Mouse (Mus musculus) megakaryocyte-erythroid progenitor cell, adult 5-6 weeks (primary cell): ENCODE results near the gene Tlx2. TPM values are rescaled to one million over a fixed set of nuclear protein-coding genes. Genes with fewer than 3 reads are reported as not detected.
A peak's percentile ranks its signal among the peaks of the same experiment; 100 is the strongest.

Experiments used
- ATAC-seq: replicated peaks from 2 replicates; pipeline ENCODE4 v1.8.0; 2016; ENCODE audit warnings: mild to moderate bottlenecking, inconsistent platforms; ENCODE audit not compliant: severe bottlenecking, poor library complexity, low FRiP score, low TSS enrichment
- total RNA-seq, 2 experiments: library from RNA; stranded (forward) in 1 of 2; stranded (reverse) in 1 of 2; fragments of 200-1000, 215-1000 nt in 1 of 2; fragments of >200 nt in 1 of 2; fragmentation: Nextera tagmentation in 1 of 2; gene quantifications; 2 replicates each; pipeline ENCODE4 v1.2.3; 2014 to 2017

Gene Tlx2
- total RNA-seq, 2 experiments from 2014 or later: not detected

DNA sequence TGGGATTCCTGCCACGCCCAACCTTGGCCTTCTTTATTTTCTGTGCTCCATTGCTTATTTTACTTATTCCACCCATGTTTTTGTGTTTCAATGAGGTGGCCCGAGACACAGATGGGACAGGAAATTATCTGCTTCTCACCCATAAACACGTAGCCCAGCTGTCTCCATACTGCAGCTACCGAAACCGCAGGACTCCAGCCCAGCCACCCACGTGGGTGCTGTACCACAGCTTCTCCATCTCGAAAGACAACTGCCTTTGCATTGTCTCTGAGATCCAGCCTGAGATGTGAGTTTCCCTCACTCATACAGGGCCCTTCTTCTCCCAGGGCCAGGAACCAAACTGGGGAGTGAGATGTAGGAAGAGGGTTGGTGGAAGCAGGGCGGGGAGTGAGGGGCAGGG lies 4.1 kb downstream of the Tlx2 start:
- no peak for ATAC-seq

DNA sequence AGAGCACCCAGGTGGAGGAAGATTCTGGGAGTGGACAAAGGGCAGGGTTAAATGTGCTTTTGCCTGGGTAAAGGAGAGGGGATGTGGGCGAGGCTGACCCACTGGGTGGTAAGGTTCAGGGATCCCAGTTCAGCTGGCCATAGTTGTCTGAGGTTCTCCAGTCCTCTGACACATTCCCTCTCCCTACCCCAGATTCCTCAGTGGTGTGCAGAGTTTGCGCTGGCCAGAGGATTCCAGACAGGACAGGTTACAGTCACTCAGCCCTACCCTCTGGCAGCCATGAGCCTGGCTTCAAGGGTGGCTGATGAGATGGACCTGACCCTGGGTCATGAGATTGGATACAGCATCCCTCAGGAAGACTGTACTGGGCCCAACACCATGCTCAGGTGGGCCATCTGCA lies 11.4 kb downstream of the Tlx2 start:
- no peak for ATAC-seq

DNA sequence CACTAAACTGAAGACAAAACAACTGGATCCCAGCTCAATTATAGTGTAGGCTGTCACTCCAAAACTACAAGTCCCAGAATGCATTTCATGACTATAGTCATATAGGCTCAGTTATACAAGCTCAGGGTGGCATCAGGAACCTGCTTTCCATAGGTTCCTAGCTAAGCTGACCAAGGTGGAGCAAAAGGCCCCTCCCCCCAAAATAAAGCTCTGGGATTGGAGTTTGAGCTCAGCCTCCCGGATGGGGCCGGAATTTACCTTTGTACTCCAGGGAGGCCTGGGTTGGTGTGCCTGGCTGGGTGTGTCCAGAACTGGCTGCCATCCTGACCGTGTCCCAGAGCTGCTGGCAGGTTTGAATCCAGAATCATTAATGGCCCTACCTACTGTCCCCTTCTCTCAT lies 12.3 kb downstream of the Tlx2 start, which contains the start of gene Dqx1:
Gene Dqx1, plus strand, starts transcription at position 55 of the 400 bp plus-strand sequence.
- ATAC-seq: no peak

- no peak for ATAC-seq
These were observed 15.1 kb downstream of the Tlx2 start, which contains the start of gene Htra2 for GRCm38 (mm10) chr6:83054871-83055431. Gene Htra2, minus strand, starts transcription at chr6:83055273.

DNA sequence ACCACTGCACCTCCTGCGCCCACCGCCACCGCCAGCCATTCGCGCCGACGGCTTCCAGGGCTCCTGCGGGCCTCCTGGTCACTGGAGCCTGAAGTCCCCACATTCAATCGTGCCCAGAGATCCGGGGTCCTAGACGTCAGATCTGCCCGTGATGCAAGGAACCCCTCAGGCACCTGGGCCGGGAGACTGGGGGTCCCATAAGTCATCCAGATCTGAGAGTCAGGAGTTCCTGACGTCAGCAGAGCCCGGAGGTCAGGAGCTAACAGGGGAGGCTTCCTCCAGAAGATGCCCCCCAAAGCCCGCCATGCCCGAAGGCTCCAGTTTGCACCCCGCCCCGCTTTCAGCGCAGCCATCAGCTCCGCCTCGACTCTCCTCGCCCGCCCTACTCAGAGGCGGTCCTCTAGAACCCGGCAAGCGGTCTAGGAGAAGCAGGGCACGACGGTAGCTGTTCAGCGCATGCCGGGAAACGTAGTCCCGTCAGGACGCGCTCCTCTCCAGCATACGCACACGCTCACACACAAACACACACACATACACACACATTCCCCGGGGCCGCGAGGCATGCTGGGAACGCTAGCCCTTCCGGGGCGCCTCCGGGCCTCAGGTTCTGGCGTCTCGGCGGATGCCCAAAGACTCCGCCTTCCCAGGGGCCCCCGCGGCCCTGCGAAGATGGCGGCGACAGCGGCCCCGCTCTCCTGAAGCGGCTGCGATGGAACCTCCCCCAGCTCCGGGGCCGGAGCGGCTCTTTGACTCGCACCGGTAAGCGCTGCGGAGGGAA lies 15.8 kb downstream of the Tlx2 start, which contains the start of gene Aup1:
Gene Aup1, plus strand, starts transcription at position 448 of the 778 bp plus-strand sequence.
- peak; percentile 88 for ATAC-seq

GRCm38 (mm10) chr6:83053136-83053960 lies 16.7 kb downstream of the Tlx2 start:
- ATAC-seq: peak; percentile 25

DNA sequence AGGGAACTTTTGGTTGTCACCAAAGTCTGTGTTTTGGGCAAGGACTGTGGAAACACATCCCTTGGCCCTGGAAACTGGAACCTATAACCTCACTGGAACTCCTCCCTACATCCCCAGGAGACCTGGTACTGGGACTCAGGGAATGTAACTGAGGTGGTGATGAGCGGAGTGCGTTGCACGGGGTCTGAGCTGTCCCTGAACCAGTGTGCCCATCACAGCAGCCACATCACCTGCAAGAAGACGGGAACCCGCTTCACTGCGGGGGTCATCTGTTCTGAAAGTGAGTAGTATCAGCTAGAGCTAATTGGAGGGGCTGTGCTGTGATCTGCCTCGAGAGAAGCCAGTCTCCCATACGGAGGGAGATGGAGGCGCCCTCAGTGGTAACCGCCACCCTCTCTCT lies 20.7 kb downstream of the Tlx2 start:
- no peak for ATAC-seq

- ATAC-seq: no peak
These were observed 25.4 kb downstream of the Tlx2 start for GRCm38 (mm10) chr6:83044742-83045141.

DNA sequence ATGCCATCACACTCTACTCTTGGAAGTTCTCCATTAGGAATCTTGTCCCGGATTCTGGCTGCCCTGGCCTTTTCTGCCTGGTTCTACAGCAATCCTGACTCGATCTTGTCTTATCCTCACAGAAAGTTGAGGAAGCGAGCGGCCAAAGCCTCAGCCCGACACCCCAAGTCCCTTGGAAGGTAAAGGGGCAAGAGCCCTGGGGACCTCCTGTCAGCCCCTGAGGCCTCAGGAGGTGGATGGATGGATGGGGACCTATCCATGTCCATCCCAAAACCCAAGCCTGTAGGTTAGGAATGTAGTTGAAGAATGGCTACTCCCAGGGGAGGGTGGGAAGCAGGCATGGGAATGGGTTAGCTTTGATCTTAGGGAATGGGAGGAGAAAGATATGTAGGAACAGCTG lies 26.1 kb downstream of the Tlx2 start:
- no peak for ATAC-seq

DNA sequence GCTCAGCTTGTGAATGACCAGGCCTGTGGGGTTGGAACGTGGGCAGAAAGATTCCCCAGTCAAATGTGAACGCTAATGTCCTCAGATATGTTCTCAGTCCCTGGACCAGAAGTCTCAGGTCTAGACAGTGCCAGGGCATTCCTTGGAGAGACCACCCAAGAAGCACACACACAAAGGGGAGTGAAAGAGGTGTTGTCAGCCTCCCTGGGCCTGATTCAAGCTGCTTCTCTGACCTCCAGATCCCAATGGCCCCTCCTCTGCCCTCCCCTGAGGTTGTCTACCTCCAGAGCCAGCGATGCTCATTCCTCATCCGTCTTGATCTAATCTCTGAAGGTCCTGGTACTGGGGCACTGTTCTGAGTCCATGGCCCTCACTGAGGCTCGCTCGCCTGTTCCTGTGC lies 26.5 kb downstream of the Tlx2 start:
- ATAC-seq: no peak

DNA sequence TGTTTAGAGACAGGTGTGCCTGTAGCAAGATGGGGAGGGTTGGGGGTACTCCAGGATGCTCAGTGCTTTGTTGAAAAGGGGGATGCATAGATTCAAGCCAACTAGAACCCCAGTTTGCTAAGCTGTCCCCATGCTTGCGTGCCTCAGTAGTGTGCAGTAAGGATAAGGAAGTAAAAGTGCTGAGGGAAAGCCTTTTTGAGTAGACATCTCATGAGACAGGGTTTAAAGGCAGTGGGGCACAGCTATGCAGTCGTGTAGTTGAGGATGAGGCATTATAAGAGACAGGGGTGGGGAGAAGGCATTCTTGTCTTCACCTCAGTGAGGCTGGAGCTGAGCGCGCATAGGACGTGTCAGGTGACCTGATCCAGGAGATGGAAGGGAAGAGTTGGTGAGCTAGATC lies 29.5 kb downstream of the Tlx2 start:
- ATAC-seq: no peak

DNA sequence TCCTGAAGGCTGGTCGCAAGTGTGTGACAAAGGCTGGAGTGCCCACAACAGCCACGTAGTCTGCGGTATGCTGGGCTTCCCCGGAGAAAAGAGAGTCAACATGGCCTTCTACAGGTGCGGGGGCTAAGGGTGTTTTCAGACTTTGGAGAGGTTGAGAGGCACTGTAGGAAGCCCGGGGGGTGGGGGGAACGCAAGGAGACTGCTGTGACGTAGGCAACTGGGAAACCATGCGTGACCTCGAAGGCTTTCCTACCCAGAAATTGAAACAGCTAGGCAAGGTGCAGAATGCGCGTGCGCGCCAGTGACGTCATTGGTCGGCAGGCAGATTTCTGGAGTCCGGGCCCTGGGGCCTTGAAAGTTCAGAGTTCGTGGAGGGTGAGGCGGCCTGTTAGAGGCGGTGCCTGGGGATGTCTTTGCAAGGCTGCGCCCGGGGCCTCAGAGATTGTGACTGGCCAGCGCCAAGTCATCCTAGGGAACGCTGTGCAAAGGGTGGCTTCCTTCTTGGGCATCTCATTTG lies 31.5 kb downstream of the Tlx2 start:
- ATAC-seq: peak; percentile 89

- no peak for ATAC-seq
These were observed 32.9 kb downstream of the Tlx2 start for GRCm38 (mm10) chr6:83037188-83037587.

GRCm38 (mm10) chr6:83034463-83035055 lies 35.5 kb downstream of the Tlx2 start:
- ATAC-seq: no peak

DNA sequence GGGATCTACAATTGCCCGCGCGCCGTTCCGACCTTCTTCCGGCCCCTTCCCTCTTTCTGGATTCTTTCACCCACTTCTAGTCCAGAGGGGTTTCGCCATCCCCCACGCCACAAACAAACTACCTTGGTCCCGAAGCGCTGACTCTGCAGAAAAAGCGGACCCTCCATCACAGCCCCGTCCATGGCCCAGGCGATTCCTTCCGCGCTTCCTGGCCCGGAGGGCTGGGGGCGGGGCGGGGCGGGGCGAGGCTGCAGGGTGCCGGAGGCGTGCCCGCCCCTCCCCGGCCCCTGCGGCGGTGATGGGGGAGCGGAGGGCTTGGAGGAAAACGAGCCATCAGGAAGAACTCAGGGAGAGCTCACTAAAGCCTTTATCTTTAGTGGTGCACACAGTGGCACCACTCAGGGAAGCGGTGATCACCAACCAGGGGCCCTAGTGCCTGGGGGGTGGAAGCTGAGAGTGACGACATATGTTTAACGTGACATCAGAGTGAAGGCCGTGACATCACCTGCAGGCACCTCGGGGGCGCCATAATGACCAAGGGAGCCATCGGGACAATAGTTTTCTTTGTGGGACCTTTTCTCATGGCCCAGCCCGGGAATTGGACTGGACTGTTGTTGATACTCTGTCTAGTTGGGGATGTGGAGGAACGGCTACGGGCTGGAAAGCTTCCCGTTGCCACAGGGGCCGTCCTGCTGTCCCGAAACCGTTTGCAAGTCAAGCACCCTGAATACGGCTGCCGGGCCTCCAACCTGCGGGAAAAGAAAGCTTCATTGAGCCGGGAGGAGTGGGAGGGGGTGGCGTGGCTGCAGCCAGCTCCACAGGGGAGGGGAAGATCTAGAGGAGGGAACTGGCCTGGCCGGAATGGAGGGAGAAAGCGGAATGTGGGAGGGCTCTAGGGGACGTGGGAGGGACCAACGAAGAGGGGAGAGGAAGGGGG lies 36.6 kb downstream of the Tlx2 start, which contains the start of the genes Dok1 and Loxl3:
Gene Dok1, minus strand, starts transcription at position 223 of the 937 bp plus-strand sequence.
Gene Loxl3, plus strand, starts transcription at position 925 of the 937 bp plus-strand sequence.
- peak; percentile 68 for ATAC-seq

- ATAC-seq: peak; percentile 68
These were observed 37.3 kb downstream of the Tlx2 start for GRCm38 (mm10) chr6:83032769-83033191.

DNA sequence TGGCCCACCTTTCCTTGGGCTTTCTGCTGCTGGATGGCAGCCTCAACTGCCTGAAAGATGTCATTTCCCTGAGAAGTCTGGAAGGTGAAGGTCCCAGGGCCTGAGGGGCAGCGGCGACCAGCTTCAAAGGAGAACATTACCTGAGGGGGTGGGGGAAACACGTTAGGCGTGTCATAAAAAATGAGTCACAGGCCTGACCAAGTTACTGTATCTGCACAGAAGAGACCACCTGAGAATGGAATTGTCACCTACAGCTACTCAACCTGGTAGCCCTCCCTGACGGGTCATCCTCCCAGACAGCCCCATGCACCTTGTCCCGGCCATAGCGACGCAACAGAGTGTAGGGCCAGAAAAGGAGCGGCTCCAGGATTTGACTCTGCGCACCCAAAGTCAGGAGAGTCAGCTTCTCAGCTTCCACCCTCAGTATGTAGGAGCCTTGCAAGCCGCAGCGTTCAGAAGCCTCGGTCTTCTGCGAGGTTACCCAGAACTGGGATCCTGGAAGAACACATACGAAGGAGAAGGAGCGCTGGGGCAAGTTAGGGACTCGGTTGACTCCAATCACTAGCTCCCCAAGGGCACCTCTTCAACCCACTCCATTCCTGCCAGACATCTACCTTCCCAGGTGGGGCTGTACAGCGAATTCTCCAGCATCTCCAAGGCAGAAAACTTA lies 38.0 kb downstream of the Tlx2 start:
- no peak for ATAC-seq

- no peak for ATAC-seq
These were observed 39.0 kb downstream of the Tlx2 start for GRCm38 (mm10) chr6:83031111-83031510.
